ENCODE assay signal across 11 mouse cellular contexts in the genomic region with DNA sequence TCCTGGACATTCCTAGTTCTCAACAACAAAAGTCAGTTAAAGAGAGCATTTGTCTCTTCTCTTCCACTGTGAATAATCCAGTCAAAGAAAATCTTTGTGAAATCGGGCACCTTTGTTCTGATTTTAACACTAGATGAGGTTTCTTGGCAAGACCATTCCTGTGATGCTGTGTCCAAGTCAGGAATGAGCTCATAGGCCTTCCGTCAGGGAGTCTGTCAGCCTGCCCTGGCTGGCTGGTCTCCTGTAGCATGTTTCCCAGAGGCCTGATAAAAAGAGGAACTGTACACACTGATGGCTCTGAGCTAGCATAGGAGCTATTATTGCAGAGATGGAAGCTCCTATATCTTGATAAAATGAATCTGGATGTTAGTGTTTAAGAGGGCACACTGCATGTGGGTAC. TPM values are rescaled to one million over a fixed set of nuclear protein-coding genes. Genes with fewer than 3 reads are reported as not detected.
DNase-seq lines count a peak whose midpoint lies in the region; ATAC-seq lines count a peak whose summit lies in the region.
"Had no signal": no experiment of that assay in that cellular context is flagged by ENCODE, and none has a peak within 500 bp of the region (broad histone marks: within the 10 kb centered on the region; RNA-seq: fewer than 3 reads in every experiment).

No protein-coding gene starts in this region.

- H3K4me2 ChIP-seq in heart, embryonic 12.5 days = no peak overlapping the region
- H3K4me2 ChIP-seq: liver, embryonic 15.5 days had no signal

- DNase-seq in heart, adult 11 months = peak; percentile 93
- DNase-seq in NIH3T3 (ENCODE audit: low read depth) = peak; percentile 77
- peak; percentile 67 for DNase-seq in cerebellum, adult 9-10 months
- peak; percentile 42 to 43 for DNase-seq in heart, postnatal 10 days
- DNase-seq in spleen, postnatal 14 days (ENCODE audit: low spot score in 2 of 2) = no peak
- DNase-seq: right cerebral cortex, postnatal 25 days had no signal

- no peaks in the 10 kb centered on the region for H3K36me3 ChIP-seq in heart, embryonic 12.5 days
- H3K36me3 ChIP-seq: liver, embryonic 15.5 days had no signal

- no peaks in the 10 kb centered on the region for H3K27me3 ChIP-seq in heart, embryonic 12.5 days (replicated peaks)
- H3K27me3 ChIP-seq: liver, embryonic 15.5 days had no signal

- intact Hi-C loops in heart, postnatal 10 days (cut with DNase I) = no loop called here

- 49% methylated on average over 2 of the region's 2 CpGs for WGBS in heart, embryonic 12.5 days

- H3K27ac ChIP-seq in heart, embryonic 12.5 days (ENCODE audit: poor library complexity, severe bottlenecking) = no peak overlapping the region
- H3K27ac ChIP-seq: liver, embryonic 15.5 days had no signal

- H3K4me3 ChIP-seq in heart, embryonic 12.5 days = no peak overlapping the region
- H3K4me3 ChIP-seq: erythroblast, embryonic 14.5 days; liver, embryonic 15.5 days had no signal

- H3K9me3 ChIP-seq in heart, embryonic 12.5 days (replicated peaks) = no peaks in the 10 kb centered on the region
- H3K9me3 ChIP-seq: liver, embryonic 15.5 days had no signal

- ATAC-seq in heart, embryonic 12.5 days (ENCODE audit: insufficient number of reproducible peaks, low FRiP score) = no peak
- ATAC-seq in activated CD4-positive, CD25-positive, alpha-beta regulatory T cell, adult 4 months = no peak

- H3K9ac ChIP-seq in heart, embryonic 12.5 days = no peak overlapping the region
- H3K9ac ChIP-seq: liver, embryonic 15.5 days had no signal

- 0 out of 2 replicates have a peak, but pooled peaks cover 11% of the 10 kb centered on the region for H3K4me1 ChIP-seq in heart, embryonic 12.5 days (replicated peaks)
- H3K4me1 ChIP-seq: liver, embryonic 15.5 days had no signal

RNA-seq across cellular contexts. Expression of a gene that starts 17.8 kb away (rescaled TPM):
- polyA plus RNA-seq in heart, embryonic 12.5 days (2016; fragmentation: Nextera tagmentation; extraction: Ambion mirVana) = 1.7 and 2.1 TPM in 2 replicates
- total RNA-seq in heart, postnatal 10 days (2021) = 100 to 1,000 TPM; 229 to 246 TPM
- polyA plus RNA-seq in activated CD4-positive, CD25-positive, alpha-beta regulatory T cell, adult 4 months (2017; shearing (Covaris generic)) = under 1 TPM; 0.57 to 0.83 TPM
- total RNA-seq: layer of hippocampus, adult 18-20 months had no signal

Comparison
In these comparisons a context has a peak if more than half of its experiments do, and no peak if none do; other contexts are left out.
1. DNase-seq: peak in heart, adult 11 months (single experiment), NIH3T3 (single experiment), cerebellum, adult 9-10 months (single experiment) and heart, postnatal 10 days (2 of 2); none in spleen, postnatal 14 days (0 of 2).